Mouse (Mus musculus) spleen, adult 2 months (tissue): ENCODE results near the gene Cacna1c.

Source experiments
- CTCF ChIP-seq: fragments of 200-500 bp; IDR thresholded peaks from 2 replicates; pipeline ENCODE4 v1.5.1; 2011; ENCODE audit warnings: mild to moderate bottlenecking, inconsistent platforms; ENCODE audit not compliant: insufficient read depth, insufficient read length, insufficient replicate concordance; ENCODE audit errors: extremely low read depth
- POLR2A ChIP-seq: fragments of 200-500 bp; IDR thresholded peaks from 2 replicates; pipeline ENCODE4 v1.6.1; 2011; ENCODE audit warnings: low read depth, low read length, inconsistent platforms

DNA sequence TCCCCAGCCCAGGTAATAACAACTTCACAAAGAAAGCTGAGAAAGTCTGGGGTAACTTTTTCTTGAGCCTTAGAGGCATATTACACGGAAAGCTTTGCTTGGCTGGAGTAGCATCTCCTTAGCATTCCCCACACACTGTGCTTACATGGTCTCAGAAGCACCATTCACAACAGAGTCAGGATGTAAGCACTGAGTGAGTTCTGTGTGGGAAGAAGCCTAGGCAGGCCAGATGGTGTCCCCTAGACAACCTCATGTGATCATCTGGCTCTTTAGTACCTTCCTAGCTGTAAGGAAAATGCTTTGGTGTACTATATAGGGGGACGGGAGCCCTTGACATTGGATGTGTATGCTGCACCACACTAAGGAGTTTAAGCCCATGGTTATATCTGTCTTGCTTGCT lies 563.7 kb downstream of the Cacna1c start:
- TF ChIP-seq CTCF (no peak), POLR2A (no peak)
